Mouse (Mus musculus): ENCODE data around the gene Uqcr10.

Gene Uqcr10

DNA sequence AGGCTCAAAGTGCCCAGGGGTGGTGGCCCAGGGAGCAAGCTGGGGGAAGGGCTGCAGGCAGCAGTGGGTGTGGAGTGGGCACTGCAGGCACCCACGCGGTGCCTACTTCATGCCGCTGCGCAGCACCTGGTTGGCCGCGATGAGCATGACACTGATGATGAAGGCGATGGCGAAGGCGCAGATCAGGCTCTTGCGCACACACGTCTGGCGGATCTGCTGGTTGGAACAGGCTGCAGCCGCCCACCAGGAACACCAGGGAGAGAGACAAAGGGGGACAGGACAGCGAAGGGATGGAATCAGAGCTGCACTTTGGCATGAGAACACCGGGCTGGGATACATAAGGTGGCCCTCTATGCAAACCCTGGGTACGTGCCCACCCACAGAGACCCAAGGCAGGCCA, 34.6 kb upstream of the Uqcr10 start:
- H3K27me3 ChIP-seq (ENCODE audit: insufficient read depth, low read length): peaks cover 31% of the 10 kb centered on the region
- TF ChIP-seq NANOG (IDR thresholded peaks at IDR 0.05; ENCODE audit: borderline replicate concordance, low read length) (no peak), POU5F1 (IDR thresholded peaks at IDR 0.05; ENCODE audit: borderline replicate concordance, low read length) (no peak), CTCF (conservative IDR thresholded peaks at IDR 0.05; ENCODE audit: low read length) (no peak)
- 0 out of 2 replicates have a peak, but pooled peaks cover 4% of the 10 kb centered on the region for H3K36me3 ChIP-seq (ENCODE audit: insufficient read depth, low read length)
- peak overlapping the region; percentile 61 for H3K4me3 ChIP-seq (replicated peaks; ENCODE audit: low read length)
- H3K4me1 ChIP-seq (replicated peaks; ENCODE audit: low read depth, low read length): peaks cover 61% of the 10 kb centered on the region
- no peaks in the 10 kb centered on the region for H3K9me3 ChIP-seq (ENCODE audit: low read length)

DNA sequence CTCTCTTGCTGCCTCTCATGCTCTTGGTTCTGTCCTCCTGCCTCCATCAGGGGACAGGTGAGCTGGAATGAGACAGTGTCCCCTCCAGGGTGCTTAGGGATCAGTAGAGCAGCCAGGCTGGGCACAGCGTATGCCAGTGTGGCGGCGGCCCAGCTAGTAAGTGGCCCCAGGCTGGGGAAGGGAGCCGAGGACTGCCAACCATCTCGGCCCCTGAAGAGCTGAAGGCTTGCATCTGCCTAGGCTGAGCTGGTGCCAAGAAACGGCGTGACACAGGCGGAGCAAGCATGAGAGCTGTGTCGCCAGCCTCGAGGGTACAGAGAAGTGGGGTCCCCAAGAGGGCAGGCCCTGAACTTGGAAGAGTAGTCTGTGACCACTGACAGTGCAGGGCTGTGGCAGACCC, 33.5 kb upstream of the Uqcr10 start:
- no peak for TF ChIP-seq POU5F1 (IDR thresholded peaks at IDR 0.05; ENCODE audit: borderline replicate concordance, low read length)
- TF ChIP-seq NANOG (IDR thresholded peaks at IDR 0.05; ENCODE audit: borderline replicate concordance, low read length): no peak
- TF ChIP-seq CTCF (conservative IDR thresholded peaks at IDR 0.05; ENCODE audit: low read length): no peak
- peaks cover 21% of the 10 kb centered on the region for H3K27me3 ChIP-seq (ENCODE audit: insufficient read depth, low read length)
- H3K4me3 ChIP-seq (replicated peaks; ENCODE audit: low read length): peak overlapping the region; percentile 61
- peaks cover 4% of the 10 kb centered on the region; the same call in 1 of the 2 replicates for H3K36me3 ChIP-seq (ENCODE audit: insufficient read depth, low read length)
- H3K4me1 ChIP-seq (replicated peaks; ENCODE audit: low read depth, low read length): peaks cover 61% of the 10 kb centered on the region
- H3K9me3 ChIP-seq (ENCODE audit: low read length): no peaks in the 10 kb centered on the region

- Histone ChIP-seq H3K4me3 (replicated peaks; ENCODE audit: low read length) (peak overlapping the region; percentile 52), H3K27me3 (ENCODE audit: insufficient read depth, low read length) (peaks cover 7% of the 10 kb centered on the region), H3K4me1 (replicated peaks; ENCODE audit: low read depth, low read length) (peaks cover 66% of the 10 kb centered on the region), H3K9me3 (ENCODE audit: low read length) (no peaks in the 10 kb centered on the region), H3K36me3 (ENCODE audit: insufficient read depth, low read length) (peaks cover 16% of the 10 kb centered on the region)
- no peak for TF ChIP-seq NANOG (IDR thresholded peaks at IDR 0.05; ENCODE audit: borderline replicate concordance, low read length)
- no peak for TF ChIP-seq CTCF (conservative IDR thresholded peaks at IDR 0.05; ENCODE audit: low read length)
- TF ChIP-seq POU5F1 (IDR thresholded peaks at IDR 0.05; ENCODE audit: borderline replicate concordance, low read length): no peak
Measured at GRCm38 (mm10) chr11:4736355-4736754, 32.2 kb upstream of the Uqcr10 start.

- no peak for TF ChIP-seq NANOG (IDR thresholded peaks at IDR 0.05; ENCODE audit: borderline replicate concordance, low read length)
- TF ChIP-seq POU5F1 (IDR thresholded peaks at IDR 0.05; ENCODE audit: borderline replicate concordance, low read length): no peak
- TF ChIP-seq CTCF (conservative IDR thresholded peaks at IDR 0.05; ENCODE audit: low read length): no peak
- H3K36me3 ChIP-seq (ENCODE audit: insufficient read depth, low read length): peaks cover 29% of the 10 kb centered on the region
- peaks cover 74% of the 10 kb centered on the region for H3K4me1 ChIP-seq (replicated peaks; ENCODE audit: low read depth, low read length)
- H3K4me3 ChIP-seq (replicated peaks; ENCODE audit: low read length): peak overlapping the region; percentile 52
- H3K9me3 ChIP-seq (ENCODE audit: low read length): no peaks in the 10 kb centered on the region
- H3K27me3 ChIP-seq (ENCODE audit: insufficient read depth, low read length): peaks cover 6% of the 10 kb centered on the region
Measured at GRCm38 (mm10) chr11:4734179-4734578, 30.0 kb upstream of the Uqcr10 start.

- no peaks in the 10 kb centered on the region for H3K9me3 ChIP-seq (ENCODE audit: low read length)
- peaks cover 64% of the 10 kb centered on the region for H3K4me1 ChIP-seq (replicated peaks; ENCODE audit: low read depth, low read length)
- H3K36me3 ChIP-seq (ENCODE audit: insufficient read depth, low read length): peaks cover 25% of the 10 kb centered on the region
- TF ChIP-seq CTCF (conservative IDR thresholded peaks at IDR 0.05; ENCODE audit: low read length) (no peak), POU5F1 (IDR thresholded peaks at IDR 0.05; ENCODE audit: borderline replicate concordance, low read length) (no peak)
- H3K27me3 ChIP-seq (ENCODE audit: insufficient read depth, low read length): no peaks in the 10 kb centered on the region
- no peak overlapping the region for H3K4me3 ChIP-seq (replicated peaks; ENCODE audit: low read length)
Measured at GRCm38 (mm10) chr11:4731781-4732180, 27.6 kb upstream of the Uqcr10 start.

GRCm38 (mm10) chr11:4730913-4731312, 26.8 kb upstream of the Uqcr10 start:
- no peak for TF ChIP-seq CTCF (conservative IDR thresholded peaks at IDR 0.05; ENCODE audit: low read length)
- no peak for TF ChIP-seq NANOG (IDR thresholded peaks at IDR 0.05; ENCODE audit: borderline replicate concordance, low read length)
- no peak for TF ChIP-seq POU5F1 (IDR thresholded peaks at IDR 0.05; ENCODE audit: borderline replicate concordance, low read length)
- Histone ChIP-seq H3K27me3 (ENCODE audit: insufficient read depth, low read length) (no peaks in the 10 kb centered on the region), H3K36me3 (ENCODE audit: insufficient read depth, low read length) (peaks cover 33% of the 10 kb centered on the region), H3K4me3 (replicated peaks; ENCODE audit: low read length) (no peak overlapping the region), H3K4me1 (replicated peaks; ENCODE audit: low read depth, low read length) (peaks cover 61% of the 10 kb centered on the region), H3K9me3 (ENCODE audit: low read length) (no peaks in the 10 kb centered on the region)

DNA sequence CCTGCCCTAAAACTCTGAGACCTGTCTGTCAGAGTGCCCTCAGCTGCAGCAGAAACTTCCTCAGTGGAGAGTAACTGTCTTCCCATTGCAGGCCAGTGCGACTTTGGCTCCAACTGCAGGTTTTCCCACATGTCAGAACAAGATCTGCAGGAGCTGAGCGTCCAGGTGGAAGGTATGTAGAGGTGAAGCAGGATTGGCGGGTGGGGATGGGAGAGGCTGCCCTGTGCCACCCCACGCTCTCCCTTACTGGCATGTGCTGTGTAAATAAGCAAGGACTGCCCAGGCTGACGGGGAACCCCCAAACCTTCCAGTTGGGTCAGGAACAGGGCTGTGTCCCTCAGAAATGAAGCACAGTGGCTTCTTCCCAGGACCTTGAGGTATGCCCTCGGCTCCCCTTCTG, 26.0 kb upstream of the Uqcr10 start:
- TF ChIP-seq CTCF (conservative IDR thresholded peaks at IDR 0.05; ENCODE audit: low read length) (no peak), NANOG (IDR thresholded peaks at IDR 0.05; ENCODE audit: borderline replicate concordance, low read length) (no peak), POU5F1 (IDR thresholded peaks at IDR 0.05; ENCODE audit: borderline replicate concordance, low read length) (no peak)
- Histone ChIP-seq H3K27me3 (ENCODE audit: insufficient read depth, low read length) (no peaks in the 10 kb centered on the region), H3K36me3 (ENCODE audit: insufficient read depth, low read length) (peaks cover 41% of the 10 kb centered on the region), H3K4me3 (replicated peaks; ENCODE audit: low read length) (no peak overlapping the region), H3K9me3 (ENCODE audit: low read length) (no peaks in the 10 kb centered on the region), H3K4me1 (replicated peaks; ENCODE audit: low read depth, low read length) (peaks cover 52% of the 10 kb centered on the region)

DNA sequence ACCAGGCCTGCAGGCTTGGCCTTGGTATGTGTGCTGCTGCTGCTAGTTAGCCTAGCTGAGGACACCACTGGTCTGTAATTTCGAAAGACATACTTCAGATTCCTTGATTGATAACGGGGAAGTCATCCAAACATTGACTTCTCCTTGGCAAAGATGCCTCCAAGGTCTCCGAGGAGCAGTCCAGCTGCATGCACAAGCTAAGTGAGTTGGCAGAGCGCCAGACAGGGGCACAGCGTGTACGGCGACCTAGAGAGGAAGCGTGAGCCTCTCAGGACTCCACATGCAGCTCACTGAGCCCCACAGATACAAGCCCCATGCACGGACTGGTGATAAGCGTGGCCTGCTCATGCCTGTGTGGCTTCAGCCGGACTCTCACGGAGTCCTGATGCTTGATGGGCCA, 25.5 kb upstream of the Uqcr10 start:
- Histone ChIP-seq H3K4me1 (replicated peaks; ENCODE audit: low read depth, low read length) (peaks cover 47% of the 10 kb centered on the region), H3K4me3 (replicated peaks; ENCODE audit: low read length) (no peak overlapping the region), H3K36me3 (ENCODE audit: insufficient read depth, low read length) (peaks cover 46% of the 10 kb centered on the region), H3K27me3 (ENCODE audit: insufficient read depth, low read length) (no peaks in the 10 kb centered on the region), H3K9me3 (ENCODE audit: low read length) (no peaks in the 10 kb centered on the region)
- TF ChIP-seq POU5F1 (IDR thresholded peaks at IDR 0.05; ENCODE audit: borderline replicate concordance, low read length) (no peak), CTCF (conservative IDR thresholded peaks at IDR 0.05; ENCODE audit: low read length) (no peak), NANOG (IDR thresholded peaks at IDR 0.05; ENCODE audit: borderline replicate concordance, low read length) (no peak)

GRCm38 (mm10) chr11:4721728-4722127, 17.6 kb upstream of the Uqcr10 start:
- Histone ChIP-seq H3K9me3 (ENCODE audit: low read length) (no peaks in the 10 kb centered on the region), H3K27me3 (ENCODE audit: insufficient read depth, low read length) (no peaks in the 10 kb centered on the region), H3K4me1 (replicated peaks; ENCODE audit: low read depth, low read length) (peaks cover 52% of the 10 kb centered on the region), H3K4me3 (replicated peaks; ENCODE audit: low read length) (no peak overlapping the region), H3K36me3 (ENCODE audit: insufficient read depth, low read length) (peaks cover 45% of the 10 kb centered on the region)
- TF ChIP-seq POU5F1 (IDR thresholded peaks at IDR 0.05; ENCODE audit: borderline replicate concordance, low read length) (no peak), NANOG (IDR thresholded peaks at IDR 0.05; ENCODE audit: borderline replicate concordance, low read length) (no peak), CTCF (conservative IDR thresholded peaks at IDR 0.05; ENCODE audit: low read length) (no peak)
